Mouse (Mus musculus): Measurements from ENCODE around the gene Wnt11.

Gene Wnt11

DNA sequence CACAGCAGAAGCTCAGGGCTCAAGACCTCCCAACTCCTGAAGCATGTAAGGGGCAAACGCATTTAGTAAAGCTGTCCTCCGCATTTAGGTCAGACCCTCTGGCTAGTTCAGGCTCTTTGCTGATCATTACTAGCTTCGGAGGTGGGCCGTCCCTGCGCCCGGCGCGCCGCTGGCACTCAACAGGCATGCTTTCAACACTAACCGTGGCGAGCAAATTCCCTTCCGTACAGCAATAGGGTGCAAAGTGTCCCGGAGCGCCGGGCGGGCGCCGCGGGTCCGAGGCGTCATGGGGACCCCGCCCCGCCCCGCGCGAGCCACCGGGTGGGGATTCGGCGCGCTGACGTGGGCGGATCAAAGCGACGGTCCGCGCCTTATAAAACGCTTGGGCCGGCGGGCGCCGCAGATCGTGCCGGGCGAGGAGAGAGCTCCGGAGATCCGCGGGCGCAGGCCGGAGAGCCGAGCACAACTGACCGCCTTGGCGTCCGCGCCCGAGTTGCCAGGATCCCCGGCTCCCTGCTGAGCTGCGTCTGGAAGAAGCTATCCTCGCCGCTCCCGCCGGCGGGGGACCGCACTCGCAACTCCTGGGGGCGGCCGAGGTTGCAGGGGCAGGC is at the start of gene Wnt11:
TSS of gene Wnt11 (plus strand) at position 402 of the 611 bp plus-strand sequence.
- no peak for DNase-seq (ENCODE audit: low spot score in 2 of 2)

DNA sequence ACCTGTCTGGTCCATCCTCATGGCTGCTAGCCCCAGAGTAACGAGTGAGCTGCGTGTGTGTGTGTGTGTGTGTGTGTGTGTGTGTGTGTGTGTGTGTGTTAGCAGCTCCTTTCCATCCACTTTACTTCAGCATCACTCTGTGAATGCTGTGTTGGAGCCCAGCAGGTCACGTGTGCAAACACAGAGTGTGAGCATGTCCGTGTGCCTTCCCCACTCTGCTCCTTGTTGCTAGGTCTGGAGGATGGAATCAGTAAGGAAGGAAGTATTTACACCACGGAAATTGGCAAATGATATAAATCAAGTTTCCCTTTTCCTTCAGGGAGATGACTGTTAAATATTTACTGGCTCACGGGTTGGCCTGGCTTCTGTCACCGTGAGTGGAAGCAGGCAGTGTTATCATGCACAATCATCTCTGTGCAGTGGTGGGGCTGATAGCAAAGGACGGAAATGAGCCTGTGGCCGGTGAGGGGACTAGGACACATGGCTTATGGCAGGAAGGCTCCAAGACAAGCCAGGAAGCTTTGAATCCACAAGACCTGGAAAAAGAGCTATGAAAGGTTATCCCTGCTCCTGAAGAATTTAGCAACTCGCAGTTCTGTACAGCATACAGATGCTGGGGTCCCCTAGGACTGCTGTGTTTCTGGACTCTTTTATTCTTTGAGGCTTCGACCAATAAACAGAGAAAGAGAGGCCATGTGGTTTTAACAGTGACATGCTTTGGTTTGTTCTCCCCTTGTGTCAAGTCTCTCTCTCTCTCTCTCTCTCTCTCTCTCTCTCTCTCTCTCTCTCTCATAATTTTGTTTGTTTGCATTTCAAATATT is 47.9 kb upstream of the Wnt11 start:
- no peak for DNase-seq (ENCODE audit: low spot score in 2 of 2)

DNA sequence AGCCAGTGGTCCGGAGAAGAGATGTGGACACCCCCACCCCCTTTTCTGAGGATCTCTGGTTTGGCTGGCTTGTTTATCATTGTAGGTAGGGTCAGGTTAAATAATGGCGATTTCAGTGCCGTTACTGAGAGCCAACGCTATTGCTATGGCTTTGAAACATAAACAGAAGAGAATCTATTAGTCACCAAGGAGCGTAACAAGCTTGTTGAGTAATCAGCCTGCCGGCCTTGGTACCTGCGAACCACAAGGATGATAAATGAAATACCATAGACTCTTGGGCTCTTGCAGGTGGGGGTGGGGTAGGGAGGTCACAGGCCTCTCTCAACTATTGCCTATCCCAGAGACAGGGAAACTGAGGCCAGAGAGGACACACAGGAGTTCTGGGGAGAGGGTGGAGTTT is 46.2 kb upstream of the Wnt11 start:
- DNase-seq (ENCODE audit: low spot score in 2 of 2) = no peak

DNA sequence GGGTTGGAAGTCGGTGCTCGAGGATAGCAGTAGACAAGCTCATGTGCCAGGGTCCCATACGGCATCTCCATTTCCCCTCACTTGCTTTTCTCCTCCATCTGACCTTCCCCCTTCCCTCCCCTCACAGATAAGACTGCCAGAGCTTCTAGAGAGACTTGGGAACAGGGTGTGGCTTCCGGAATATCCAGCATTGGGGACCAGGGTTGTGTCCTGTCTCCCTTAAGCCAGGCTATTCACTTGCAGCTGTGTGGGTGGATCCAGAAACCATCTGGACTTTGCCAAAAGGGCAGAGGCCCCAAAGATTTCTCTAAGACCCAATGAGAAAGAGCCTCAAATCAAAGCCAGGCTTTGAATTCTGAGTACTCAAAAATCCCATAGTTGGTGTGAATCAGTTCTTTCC is 45.8 kb upstream of the Wnt11 start:
- no peak for DNase-seq (ENCODE audit: low spot score in 2 of 2)

DNA sequence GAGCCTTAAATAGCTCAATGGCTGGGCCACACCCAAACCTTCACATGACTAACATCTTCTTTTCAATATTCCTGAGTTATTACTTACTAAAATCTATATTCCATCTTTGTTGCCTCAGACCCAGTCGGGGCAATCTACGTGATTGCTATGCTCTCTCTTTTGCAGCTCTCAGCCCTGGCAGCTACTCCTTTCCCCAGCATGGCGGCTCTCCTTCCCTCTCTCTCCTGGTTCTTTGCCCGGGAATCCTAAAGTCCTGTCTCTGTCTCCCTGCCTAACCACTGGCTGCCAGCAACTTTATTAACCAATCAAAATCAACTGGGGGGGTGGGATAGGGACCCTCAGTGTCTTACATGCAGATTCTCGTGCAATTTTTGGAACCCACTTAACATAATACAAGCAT is 43.0 kb upstream of the Wnt11 start:
- no peak for DNase-seq (ENCODE audit: low spot score in 2 of 2)

DNA sequence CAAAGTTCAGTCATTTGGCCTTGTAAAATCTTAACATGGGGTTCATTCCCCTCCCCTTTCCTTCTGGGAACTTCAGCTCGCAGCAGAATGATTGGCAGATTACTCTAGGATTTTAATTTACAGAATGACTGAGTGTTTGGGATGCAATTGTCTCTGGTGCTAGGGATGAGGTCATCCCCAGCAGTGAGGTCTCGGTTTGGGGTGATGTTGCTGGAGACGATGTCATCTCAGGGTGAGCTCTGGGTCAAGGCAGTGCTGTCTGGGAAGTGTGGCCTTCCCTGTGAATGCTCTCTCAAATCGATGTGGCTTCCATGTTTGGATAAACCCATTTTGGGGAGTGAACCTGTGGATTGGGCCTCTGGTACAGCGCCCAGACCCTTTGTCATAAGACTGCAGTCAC is 41.1 kb upstream of the Wnt11 start:
- DNase-seq (ENCODE audit: low spot score in 2 of 2) = no peak

DNA sequence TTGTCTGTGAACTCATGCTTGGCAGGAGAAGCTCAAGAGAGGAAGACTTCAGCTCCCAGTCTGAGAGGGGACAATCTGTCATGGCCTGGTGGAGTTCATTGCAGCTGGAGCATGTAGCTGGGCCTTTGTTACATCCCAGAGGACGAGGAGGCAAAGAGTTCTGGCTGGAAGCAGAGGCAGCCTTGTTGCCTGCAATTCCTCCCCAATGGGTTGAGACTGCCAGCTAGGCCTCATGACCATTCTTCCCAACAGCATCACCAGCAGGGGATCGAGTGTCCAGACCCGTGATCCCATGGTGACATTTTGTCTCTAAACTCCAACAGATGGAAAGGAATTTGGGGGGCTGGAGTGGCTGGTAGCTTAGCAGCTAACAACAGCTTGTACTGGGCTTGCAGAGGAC is 40.5 kb upstream of the Wnt11 start:
- no peak for DNase-seq (ENCODE audit: low spot score in 2 of 2)

DNA sequence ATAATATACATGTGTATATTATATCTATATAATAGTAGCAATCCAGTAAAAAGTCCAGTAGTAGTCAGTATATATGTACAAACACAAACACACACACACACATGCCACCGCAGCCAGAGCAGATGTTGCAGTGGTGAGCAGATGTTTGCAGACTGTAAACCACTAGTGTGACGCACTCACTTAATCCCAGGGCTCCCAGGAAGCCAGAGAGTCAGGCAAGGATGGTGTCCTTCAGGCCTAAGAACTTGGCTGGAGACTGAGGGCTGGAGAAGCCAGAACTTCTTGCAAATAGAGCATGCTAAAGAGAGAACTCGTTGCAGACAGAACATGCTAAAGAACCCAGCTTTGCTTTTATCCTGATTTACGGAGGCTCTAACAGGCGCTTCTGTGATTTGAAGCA is 39.3 kb upstream of the Wnt11 start:
- no peak for DNase-seq (ENCODE audit: low spot score in 2 of 2)

DNA sequence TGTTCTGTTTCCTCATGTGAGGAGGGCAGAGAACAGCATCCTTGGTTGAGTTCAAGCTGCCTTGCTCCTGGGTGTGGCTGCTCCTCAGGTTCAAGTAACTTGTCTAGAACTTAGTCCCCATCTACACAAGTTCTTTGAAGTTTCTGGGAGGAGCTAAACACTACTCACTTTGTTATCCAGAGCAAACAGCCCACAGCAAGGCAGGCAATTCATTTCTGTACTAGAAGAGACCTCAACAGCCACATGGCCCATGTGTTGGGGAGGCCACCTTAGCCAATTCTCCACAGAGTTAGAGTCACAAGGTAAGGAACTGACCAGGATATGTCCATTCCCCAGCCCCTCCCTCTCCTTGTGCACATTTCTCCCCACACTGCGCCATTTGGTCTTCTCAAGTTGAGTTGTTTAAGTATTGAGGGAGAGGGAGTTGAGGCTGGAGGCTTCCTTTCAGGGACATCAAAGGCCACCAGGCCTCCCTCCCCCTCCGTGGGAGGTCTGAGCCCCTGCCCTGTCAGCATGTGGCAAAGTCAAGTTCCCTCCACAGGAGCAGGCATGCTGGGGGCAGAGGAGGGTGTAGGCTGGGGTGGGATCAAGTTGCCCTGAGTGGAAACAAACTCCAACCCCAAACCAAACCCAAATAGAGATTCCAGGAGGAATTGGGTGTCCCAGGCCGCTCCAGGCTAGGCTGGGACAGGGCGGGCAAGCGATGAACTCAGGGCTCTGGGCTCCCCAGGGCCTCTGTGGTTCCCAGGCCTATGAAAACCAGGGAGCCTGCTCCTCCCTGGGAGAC is 37.4 kb upstream of the Wnt11 start:
- DNase-seq (ENCODE audit: low spot score in 2 of 2) = no peak

DNA sequence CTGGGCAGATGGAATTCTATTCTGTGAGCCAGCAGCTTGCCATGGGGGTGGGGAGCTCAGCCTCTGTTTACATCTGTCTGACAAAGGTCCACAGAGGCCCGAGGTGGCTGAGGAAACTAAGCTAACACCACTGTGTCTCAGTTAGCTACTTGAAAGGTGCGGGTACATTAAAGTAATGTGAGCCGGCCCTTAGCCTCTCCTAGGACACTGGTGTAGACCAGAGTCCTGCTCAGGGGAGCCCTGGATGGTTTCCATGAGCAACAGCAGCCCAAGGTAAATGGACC is 36.8 kb upstream of the Wnt11 start:
- DNase-seq (ENCODE audit: low spot score in 2 of 2) = no peak

DNA sequence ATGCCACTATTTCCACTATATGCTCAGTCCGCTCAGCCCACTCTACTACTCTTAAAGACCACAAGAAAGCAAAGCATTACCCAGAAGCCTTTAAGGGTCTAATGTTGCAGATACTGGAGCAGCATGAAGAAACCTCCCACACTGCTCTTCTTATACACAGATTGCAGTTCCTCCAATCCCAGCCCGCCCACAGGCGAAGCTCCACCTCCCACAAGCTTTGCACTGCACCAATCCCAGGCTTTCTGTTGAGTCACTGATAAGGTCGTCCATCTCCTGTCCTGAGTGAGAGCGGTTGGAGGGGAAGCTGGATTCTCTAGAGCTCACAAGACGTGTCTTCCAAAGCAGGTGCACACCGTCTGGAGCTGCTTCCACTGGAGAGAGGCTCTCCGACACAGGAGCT is 34.5 kb upstream of the Wnt11 start:
- no peak for DNase-seq (ENCODE audit: low spot score in 2 of 2)

DNA sequence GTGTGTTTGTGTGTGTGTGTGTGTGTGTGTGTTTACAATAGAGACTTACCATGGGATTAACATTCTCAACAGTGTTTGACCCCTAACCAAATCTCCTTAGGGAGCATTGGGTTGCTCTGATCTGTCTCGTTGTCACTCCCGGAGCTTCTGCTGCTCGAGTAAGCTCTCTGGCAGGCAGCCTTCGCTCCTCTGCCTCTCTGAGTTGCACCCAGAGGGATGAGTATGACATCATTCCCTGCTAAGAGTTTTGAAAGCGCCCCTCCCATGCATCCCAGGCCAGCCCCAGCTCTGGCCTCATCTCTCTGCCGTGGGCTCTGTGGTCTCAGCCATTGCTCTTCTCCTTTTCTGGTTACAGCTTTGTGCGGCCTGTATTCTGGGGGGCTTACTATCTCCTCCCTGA is 33.8 kb upstream of the Wnt11 start:
- no peak for DNase-seq (ENCODE audit: low spot score in 2 of 2)

DNA sequence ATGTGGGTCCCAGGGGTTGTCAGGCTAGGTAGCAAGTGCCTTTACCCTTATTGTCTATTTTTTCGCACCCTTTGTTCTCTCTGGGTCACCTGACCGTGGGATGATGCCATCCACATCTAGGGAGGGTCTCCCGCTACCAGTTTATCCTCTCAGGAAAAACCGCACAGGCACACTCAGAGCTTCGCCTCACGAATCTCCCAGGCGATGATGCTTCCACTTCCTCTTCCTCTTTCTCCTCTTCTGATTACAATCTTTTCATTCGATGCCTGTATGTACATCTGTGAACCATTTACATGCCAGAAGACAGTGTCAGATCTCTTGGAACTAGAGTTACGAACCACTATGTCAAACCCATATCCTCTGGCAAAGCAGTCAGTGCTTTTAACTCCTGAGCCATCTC is 31.7 kb upstream of the Wnt11 start:
- no peak for DNase-seq (ENCODE audit: low spot score in 2 of 2)

DNA sequence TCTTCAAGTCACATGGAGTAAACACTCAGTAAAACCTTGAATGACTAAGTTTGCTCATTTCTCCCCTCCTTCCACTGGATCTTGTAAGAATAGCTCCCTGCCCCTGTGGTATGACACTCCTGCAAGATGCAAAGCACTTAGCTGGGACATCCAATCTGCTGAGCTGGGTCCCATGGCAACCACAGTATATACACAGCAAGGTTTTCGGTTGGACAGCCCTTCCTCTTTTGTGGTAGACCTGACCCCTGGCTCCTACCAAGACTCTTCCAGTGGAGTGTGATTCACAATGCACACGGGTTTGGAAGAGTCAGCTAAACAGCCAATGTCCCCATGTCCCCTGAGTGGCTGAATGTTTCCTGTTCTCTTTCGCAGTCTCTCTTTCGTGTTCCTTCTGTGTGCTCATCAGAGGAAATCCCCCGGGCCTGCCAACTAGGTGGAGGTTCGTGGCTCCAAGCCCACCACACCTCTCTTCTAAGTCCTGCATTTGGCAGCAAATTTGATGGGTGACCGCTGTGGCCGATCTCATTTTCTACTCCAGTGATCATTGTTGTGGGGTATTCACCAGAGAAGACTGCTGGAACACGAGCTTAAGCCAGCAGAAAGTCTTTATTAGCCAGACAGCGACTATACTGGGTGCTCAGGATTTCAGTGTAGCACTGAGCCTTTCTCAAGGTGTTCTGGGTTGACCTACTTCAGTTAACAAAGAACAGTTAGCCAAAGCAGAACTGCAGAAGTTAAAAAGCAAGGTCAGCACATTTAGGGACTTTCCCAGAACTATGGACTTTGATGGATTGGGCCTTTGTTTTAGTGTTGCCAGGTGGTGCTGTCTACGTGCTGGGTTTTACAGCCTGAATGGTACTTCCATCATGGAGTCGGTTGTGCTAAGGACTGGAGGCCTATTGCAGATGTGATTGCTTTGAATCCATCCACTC is 29.8 kb upstream of the Wnt11 start:
- peak; percentile 46 to 54 for DNase-seq (ENCODE audit: low spot score in 2 of 2)

DNA sequence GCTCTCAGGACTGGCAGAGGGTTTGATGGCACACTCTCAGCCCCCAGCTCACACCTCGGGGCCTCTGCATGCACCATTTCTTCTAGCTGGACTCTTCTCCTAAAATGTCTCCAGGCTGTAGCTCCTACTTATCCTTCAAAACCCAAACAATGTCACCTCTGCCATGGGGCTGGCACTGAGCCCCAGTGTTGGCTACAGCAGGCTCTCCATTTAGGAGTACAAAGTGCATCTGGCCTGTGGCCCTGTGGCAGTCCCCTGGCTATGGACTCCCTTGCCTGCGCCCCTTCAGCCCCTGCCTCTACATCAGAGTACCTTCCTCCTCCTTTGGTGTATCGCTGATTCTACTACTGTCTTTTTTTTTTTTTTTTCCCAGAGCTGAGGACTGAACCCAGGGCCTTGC is 28.0 kb upstream of the Wnt11 start:
- DNase-seq (ENCODE audit: low spot score in 2 of 2) = no peak

DNA sequence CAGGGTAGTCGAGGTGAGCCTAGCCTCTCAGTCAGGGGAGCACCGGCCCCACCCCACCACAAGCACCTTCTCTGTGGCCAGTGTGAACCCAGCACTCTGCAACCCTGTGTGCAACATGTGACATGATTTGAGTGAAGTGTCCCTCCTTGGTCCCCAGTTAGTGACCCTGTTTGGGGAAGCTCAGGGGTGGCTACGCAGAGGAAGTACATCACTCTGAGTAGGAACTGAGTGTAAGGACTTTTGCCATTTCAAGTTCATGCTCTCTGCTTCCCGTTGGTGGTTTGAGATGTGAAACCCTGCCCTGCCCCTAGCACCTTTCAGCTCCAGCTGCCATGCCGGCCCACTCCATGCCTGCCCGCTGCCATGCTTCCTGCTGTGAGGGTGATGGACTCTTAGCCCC is 25.5 kb upstream of the Wnt11 start:
- peak in 1 of 2 experiments; percentile 42 for DNase-seq (ENCODE audit: low spot score in 2 of 2)

DNA sequence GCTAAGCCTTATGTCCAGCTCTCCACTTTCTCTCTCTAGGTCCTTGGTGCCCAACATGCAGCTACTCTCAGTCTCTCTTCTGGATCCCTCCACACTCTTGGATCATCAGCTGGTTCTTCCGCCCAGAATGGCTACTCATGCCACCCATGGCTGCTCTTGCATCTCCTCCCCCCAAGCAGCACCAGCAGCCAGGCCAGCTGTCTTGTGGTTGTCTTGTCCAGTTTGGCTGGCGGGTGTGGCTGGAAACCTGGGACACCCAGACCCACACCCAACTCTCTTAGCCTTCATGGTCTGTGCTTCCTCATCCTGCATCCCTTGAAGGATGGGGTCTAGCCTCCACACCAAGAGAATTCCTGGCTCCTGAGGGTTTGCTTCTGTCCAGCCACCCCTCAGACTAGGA is 24.3 kb upstream of the Wnt11 start:
- DNase-seq (ENCODE audit: low spot score in 2 of 2) = no peak

DNA sequence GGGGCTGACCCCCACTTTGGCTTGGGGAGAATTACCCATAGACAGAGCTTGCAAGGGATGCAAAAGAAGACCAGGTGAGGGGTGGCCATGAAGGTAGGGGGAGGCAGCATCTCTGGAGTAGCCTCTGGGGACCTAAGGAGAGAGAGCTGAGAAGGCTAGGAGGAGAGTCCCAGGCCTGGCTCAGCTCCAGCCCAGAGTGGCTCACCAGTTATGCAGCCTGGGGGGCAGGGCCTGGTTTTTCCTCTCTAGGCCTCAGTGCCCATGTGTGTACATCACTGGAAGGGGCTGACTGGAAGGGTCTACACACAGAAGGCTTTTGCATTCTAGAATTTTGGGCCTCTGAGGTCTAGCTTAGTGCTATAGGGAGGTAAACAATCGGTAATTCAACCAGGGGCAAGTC is 14.4 kb upstream of the Wnt11 start:
- DNase-seq (ENCODE audit: low spot score in 2 of 2) = no peak

DNA sequence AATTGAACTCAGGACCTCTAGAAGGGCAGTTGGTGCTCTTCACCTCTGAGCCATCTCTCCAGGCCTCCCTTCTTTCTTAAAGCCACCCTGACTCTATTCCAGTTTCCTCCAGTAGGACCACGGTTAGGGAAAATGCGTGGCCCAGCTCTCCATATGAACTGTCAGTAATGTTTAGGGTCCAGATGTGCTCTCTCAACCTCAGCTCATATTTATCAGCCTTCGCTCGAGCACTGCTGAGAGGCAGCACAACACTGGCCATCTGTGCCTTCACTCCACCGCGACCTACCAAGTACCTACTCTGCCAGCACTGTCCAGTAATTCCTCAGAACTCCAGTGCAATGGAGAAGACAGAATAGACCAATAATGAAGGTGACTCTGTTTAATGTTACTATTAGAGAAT is 12.0 kb upstream of the Wnt11 start:
- no peak for DNase-seq (ENCODE audit: low spot score in 2 of 2)

DNA sequence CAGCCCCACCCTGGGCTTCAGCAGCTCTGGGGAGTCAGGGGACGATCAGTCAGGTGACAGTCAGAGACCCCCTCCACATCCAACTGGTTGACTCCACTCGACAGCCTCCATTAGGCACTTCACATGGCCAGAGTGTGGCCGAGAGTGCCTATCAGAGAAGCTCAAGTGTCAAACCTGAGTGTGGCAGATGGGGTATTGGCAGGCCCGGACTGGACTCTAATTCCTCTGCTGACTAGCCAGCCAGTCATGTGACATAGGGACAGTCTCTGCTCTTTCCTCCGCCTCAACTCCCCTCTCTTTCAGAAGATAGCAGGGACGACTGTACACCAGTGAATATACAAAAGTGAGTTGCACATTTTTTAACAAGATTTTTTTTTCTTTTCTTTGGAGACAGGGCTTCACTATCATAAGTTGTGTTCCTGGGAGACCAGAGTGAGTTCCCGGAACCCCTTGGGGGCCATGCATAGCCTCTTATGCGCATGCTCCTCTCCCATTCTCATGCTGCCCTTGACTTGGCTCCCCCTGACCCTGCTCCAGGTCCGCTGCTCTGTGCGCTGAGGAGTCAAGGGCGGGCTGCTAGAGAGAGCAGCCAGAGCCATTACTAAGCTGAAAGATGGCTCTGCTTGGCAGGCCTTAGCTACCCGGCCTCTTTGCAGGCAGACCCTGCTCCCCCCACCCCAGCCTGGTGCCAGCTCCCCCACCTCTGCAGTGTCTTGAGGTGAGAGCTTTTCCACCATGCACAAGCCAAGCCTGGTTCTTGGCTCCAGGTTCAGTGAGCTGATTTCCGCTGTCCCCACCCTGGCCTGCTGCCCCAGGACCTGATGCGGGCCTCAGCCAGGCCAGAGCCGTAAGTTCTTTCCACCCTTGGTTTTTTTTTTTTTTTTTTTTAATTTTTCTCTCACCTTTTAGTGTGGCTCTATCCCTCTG is 10.8 kb upstream of the Wnt11 start:
- DNase-seq (ENCODE audit: low spot score in 2 of 2) = no peak

DNA sequence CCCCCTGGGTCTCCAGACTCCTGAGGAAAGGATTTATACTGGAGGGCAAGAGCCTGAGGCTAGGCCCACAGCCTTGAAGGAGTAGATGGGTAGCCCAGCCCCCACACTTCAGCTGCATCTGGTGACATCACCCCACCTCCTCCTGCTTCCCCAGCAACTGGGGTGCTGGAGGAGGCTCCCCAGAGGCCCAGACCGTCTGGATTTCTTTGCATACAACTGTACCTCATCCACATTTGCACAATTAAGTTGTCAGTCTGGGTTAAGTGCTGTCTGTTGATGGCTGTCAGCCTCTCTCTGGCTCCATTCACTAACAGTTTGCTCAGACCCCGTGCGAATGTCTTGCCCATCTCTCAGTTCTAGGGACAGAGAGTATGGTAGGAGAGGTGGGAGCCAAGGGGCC is 6.9 kb upstream of the Wnt11 start:
- DNase-seq (ENCODE audit: low spot score in 2 of 2) = no peak
